Mouse (Mus musculus): ENCODE measurements around the gene 0610037L13Rik.

0610037L13Rik gene

DNA sequence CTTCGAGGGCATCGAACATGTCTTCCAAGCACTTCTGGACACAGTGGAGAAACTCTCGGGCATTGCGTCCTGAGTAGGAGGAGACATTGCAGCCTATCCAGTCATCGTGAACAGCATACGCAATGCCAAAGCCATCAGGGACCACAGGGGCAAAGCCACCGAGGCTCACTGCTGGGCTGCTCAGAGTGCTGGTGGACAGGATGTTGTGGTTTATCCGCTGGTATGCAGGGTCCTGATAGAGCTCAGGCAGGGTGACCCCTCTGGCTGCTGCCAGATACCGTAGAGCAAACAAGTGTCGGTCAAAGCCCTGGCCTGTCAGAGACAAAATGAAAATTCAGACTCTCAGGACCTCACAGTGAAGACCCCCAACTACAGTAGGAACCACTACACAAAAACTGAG, 14.6 kb downstream of the 0610037L13Rik start:
- in situ Hi-C loops (cut with MboI; ENCODE audit: unreplicated experiment in 2 of 2) = no loop called here

DNA sequence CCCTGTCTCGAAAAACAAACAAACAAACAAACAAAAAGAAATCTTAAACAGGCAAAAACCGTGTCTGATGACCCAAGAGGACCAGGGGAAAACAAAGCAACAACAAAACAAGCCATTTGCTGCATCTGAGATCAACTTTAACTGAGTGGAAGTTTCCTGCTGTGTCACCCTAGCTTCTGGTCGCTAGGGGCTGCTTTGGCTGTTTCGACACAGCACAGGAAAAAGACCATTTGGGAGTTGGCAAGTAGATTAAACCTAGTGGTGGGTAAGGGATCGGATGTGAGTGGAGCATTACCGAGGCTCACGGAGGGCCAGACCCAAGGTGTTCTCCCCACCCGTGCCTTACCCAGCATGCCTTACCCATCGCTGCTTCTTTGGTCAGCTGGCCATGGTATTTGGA, 16.9 kb downstream of the 0610037L13Rik start:
- in situ Hi-C loops (cut with MboI; ENCODE audit: unreplicated experiment in 2 of 2) = no loop called here

DNA sequence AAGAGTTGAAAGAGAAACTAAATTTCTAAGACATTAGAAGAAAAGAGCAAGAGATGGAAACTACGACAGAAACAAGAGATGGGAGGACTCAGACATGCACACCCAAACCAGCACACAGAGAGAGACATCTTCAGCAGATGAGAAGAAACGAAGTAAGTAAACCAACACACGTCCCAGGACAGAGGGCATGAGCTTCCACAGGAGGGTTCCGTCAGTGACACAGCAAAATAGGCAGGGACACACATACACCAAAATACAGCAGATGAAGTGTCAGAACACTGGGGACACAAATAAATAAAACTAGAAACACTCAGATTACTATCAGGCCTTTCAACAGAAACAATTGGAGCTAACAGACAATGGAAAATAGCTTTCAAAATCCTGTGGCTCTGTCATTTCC, 20.4 kb downstream of the 0610037L13Rik start:
- in situ Hi-C loops (cut with MboI; ENCODE audit: unreplicated experiment in 2 of 2) = no loop called here

DNA sequence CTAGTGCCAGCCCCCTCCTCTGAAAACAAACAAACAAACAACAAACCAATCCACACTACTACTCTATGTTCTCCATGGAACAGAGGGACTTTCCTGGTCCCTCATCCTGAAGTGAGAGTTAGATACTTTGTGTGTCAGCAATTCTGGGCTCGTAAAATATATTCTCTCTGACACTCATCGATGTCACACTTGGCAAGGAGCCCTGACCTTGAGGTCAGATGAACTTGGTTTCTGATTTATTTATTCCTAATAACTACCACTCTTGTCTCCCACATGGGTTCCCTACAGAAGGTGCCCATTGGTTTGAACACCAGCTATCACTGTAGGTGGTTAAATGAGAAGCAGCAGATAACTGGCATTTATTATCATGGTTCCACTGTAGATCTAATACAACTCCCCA, 30.7 kb downstream of the 0610037L13Rik start:
- in situ Hi-C loops (cut with MboI; ENCODE audit: unreplicated experiment in 2 of 2) = loop anchor here (10.0 kb wide), 3 partner anchors 194 to 704 kb away; no protein-coding TSS in a partner anchor

DNA sequence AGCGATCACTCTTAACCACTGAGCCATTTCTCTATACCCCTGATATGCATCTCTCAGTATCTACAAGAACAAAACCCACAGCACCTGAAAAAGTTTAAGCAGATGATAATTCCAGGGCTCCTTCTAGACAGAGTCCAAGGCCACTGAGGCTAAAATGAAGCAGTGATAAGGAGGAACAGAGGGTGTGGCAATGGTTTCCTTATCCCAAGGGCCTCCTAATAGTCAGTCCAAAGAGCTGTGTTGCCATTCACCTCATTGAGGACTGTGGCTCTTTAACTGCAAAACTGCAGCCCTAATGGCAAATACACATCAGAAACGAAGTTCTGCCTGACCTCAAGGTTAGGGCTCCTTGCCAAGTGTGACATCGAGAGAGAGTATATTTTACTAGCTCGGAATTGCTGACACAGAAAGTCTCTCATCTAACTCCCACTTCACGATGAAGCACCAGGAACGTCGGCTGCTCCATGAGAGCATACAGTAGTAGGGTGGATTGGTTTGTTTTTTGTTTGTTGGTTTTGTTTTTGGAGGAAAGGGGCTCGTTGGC, 31.6 kb downstream of the 0610037L13Rik start:
- in situ Hi-C loops (cut with MboI; ENCODE audit: unreplicated experiment in 2 of 2) = loop anchor here (10.0 kb wide), 3 partner anchors 194 to 704 kb away; no protein-coding TSS in a partner anchor

DNA sequence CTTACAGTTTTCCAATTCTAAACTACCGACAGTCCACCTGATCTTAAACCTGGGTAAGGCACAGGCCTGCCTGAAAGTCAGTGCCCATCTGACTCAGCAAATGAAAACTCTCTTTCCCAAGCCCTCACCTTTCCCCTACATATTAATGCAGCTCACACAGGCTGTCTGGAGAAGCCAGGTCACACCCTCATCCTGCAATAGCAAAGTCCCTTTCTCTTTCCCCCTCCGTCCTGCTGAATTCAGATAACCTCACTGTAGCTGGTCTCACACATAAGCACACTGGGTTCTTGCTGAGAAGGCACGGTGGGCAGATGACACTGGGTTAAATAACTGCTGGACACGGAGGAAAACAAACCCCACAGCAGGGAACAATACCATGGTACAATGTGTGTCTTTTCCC, 32.3 kb downstream of the 0610037L13Rik start:
- in situ Hi-C loops (cut with MboI; ENCODE audit: unreplicated experiment in 2 of 2) = loop anchor here (10.0 kb wide), 3 partner anchors 193 to 703 kb away; no protein-coding TSS in a partner anchor

DNA sequence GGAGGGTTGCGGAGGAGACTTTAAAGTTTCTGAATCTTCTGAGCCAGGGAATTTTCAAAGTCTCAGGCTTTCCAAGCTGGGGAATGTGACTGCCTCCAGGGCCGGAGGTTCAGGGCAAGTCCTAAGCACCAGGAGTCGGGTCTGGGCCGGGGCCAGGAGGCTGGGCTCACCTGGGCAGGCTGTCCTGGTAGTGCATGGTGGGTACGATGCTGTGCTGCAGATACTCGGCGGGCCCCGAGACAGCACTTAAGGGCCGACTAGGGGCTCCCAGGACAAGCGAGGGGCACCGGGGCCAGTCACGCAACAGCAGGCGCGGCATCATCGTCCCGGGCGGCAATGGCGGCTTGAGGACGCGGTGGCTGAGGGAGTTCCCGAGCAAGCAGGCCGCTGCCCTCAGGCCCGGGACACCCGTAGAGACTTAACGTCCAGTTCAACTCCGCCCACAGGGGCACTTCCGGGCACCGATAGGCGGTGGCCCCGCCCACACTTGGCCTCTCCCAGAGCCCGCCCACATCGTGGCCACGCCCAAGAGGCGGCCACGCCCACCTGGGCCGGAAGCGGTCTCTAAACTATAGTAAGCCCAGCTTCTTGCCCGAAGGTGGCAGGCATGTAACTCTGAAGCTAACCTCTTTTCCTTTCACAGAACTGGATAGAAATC, 33.7 kb downstream of the 0610037L13Rik start, which contains the start of gene Cpt2:
Cpt2 (minus strand) TSS at position 466 of the 658 bp plus-strand sequence.
- in situ Hi-C loops (cut with MboI; ENCODE audit: unreplicated experiment in 2 of 2) = loop anchor here (10.0 kb wide), 3 partner anchors 192 to 702 kb away; no protein-coding TSS in a partner anchor

DNA sequence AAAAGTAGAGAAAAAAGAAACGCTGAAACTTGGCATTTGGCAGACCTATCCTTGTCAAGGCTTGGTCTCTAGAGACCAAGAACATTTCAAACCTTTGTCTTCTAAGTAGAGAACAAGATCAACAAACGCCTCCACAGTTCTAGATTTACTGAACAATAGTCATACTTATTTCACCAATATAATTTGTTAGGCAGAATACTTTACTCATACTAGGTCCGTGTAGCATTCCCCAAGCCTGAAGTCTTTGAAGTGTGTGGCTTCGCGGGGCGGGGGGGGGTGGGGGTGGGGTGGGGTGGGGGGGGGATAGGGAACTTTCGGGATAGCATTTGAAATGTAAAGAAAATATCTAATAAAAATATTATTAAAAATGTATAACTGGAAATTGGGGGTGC, 34.2 kb downstream of the 0610037L13Rik start:
- in situ Hi-C loops (cut with MboI; ENCODE audit: unreplicated experiment in 2 of 2) = loop anchor here (10.0 kb wide), 3 partner anchors 191 to 701 kb away; no protein-coding TSS in a partner anchor

DNA sequence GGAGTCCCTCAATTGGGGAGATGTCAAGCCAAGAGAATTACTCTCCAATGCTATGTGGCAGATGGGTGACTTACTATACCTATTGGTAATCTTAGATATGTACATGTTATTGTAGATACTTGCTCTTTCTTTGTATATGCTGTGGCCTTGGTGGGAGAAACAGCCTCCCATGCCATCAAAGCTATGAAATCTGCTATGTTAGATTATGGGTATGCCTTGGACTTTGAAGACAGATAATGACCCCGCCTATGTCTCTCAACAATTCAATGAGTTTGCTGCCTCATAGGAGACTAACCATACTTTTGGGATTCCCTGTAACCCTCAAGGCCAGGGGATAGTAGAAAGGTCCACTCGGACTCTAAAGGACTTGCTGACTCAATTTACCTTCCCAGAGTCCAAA, 38.7 kb downstream of the 0610037L13Rik start:
- in situ Hi-C loops (cut with MboI; ENCODE audit: unreplicated experiment in 2 of 2) = loop anchor here (5.0 to 25.0 kb wide), 5 partner anchors 184 to 697 kb away; no protein-coding TSS in a partner anchor

DNA sequence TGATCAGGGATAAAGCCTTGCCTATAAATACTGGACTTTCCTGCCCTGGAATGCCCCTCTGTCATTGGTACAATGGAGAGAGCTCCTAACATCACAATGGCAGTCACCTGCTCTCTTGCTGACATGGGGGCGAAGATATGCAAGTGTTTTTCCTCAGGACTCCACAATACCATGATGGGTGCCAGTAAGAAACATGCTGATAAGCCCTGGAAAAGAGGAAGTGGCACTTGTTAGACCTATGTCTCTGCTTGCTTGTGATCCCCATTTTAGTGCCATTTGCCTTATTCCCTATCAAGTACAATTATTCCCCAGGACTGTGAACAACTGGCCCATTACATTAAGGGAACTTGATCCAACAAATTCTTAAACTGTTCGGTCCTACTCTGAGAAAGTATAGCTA, 39.1 kb downstream of the 0610037L13Rik start:
- in situ Hi-C loops (cut with MboI; ENCODE audit: unreplicated experiment in 2 of 2) = loop anchor here (5.0 to 25.0 kb wide), 5 partner anchors 184 to 696 kb away; no protein-coding TSS in a partner anchor

DNA sequence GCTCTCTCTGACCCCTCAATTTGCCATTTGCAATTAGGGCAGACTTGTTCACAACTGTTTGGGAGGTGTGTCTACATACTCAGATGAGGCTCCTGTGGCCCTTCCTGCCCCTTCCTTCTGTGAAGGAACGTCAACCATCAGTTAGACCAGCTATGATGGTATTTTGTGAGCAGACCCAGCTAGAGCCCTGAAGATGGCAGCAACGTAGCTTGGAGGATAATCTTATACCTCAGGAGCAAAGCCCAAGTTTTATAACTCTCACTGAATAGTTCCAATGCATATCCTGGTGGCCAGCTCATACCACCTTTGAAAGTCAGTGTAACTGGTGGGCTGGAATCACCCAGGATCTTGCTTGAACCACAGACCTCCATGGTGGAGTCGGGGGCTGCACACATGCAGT, 41.8 kb downstream of the 0610037L13Rik start:
- in situ Hi-C loops (cut with MboI; ENCODE audit: unreplicated experiment in 2 of 2) = loop anchor here (5.0 to 25.0 kb wide), 2 partner anchors 181 to 391 kb away; no protein-coding TSS in a partner anchor

DNA sequence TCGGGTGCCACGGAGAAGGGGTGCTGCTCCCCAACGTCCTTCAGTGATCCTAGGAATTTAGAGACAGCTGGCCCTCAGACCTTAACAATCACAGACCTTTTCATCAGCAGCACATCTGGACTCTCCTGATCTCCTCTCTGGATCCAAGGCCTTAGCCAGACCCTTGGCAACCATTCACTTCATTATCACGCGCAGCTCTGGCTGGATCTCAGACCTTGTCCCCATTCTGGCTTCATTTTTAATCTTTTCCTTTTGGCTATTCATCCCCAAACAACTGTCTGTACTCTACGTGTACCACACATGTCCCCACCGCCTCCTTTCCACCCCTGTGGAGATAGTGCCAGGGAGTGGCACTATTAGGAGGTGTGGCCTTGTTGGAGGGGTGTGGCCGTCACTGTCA, 43.6 kb downstream of the 0610037L13Rik start:
- in situ Hi-C loops (cut with MboI; ENCODE audit: unreplicated experiment in 2 of 2) = loop anchor here (5.0 to 25.0 kb wide), 2 partner anchors 179 to 389 kb away; no protein-coding TSS in a partner anchor

DNA sequence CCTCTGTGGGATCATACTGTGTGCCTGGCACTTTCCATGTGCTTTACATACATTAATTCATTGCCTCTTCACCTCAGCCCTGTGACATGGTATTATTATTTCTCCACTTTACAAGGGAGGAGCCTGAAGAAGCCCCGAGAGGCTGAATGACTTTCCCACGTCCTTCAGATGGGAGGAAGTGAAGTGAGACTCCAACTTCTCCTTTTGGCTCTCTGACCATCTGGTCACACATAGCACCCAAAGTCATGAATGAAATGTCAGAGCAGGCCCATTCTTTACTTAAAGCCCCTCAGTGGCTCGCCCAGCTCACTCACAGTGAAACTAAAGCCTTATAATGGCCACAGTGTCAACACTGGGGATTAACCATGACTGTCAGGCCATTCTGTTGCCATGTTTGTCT, 45.6 kb downstream of the 0610037L13Rik start:
- in situ Hi-C loops (cut with MboI; ENCODE audit: unreplicated experiment in 2 of 2) = loop anchor here in 1 of 2 experiments (25.0 kb wide), 1 partner anchor 177 kb away; no protein-coding TSS in a partner anchor

DNA sequence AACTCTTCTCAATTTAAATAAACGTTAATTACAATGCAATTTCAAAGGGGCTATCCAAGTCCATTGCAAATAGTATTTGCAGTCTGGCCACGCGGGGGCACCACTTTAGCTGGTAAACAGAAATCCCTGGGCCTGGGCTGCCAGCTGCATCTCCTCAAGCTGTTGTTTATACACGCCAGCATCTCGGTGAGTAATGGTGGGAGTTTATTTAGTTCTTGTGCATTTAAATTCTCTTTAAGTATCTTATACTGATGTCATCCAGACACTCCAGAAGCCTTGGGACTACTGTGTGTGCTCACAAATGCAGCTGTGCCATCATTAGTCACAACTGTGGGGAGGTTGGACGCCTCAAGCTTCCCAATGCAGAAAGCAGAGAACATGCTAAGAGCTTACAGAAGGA, 47.7 kb downstream of the 0610037L13Rik start:
- in situ Hi-C loops (cut with MboI; ENCODE audit: unreplicated experiment in 2 of 2) = loop anchor here in 1 of 2 experiments (25.0 kb wide), 1 partner anchor 175 kb away; no protein-coding TSS in a partner anchor

DNA sequence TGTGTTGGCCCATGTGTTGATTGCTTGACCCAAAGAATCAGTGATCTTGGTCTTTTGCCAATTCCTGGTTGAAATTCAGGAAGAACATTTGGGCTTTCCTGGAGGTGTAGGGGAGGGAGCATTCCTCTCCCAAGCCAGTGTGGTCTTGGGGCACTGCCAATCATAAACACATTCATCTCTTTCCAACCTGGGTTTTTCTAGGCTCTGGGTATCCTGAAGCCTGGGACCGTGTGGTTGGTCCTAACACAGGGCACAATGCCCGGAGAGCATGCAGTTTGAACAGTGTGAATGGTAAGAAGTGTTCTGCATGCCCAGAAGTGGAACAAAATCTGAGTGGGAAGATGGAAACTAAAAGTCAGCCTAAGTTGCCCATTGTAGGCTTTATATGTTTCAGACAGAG, 48.5 kb downstream of the 0610037L13Rik start:
- in situ Hi-C loops (cut with MboI; ENCODE audit: unreplicated experiment in 2 of 2) = loop anchor here in 1 of 2 experiments (25.0 kb wide), 1 partner anchor 174 kb away; no protein-coding TSS in a partner anchor

DNA sequence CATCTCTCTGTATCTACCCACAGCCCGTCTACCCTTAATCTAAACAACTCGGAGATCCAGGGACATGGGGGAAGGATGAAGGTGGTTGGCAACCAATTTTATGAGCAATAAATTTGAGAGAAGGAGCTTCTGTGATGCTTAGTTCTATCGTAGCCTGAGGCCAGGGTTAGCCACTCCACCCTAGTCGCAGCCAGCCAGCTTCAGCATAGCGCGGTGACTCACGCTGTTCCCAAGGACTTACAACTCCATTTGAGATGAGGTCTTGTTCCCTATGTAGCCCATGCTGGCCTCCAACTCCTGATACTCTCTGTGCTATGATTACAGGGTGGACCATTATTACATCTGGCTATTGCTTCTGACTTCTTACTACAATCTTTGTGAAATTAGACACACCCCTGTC, 53.1 kb downstream of the 0610037L13Rik start:
- in situ Hi-C loops (cut with MboI; ENCODE audit: unreplicated experiment in 2 of 2) = loop anchor here in 1 of 2 experiments (25.0 kb wide), 1 partner anchor 170 kb away; no protein-coding TSS in a partner anchor

DNA sequence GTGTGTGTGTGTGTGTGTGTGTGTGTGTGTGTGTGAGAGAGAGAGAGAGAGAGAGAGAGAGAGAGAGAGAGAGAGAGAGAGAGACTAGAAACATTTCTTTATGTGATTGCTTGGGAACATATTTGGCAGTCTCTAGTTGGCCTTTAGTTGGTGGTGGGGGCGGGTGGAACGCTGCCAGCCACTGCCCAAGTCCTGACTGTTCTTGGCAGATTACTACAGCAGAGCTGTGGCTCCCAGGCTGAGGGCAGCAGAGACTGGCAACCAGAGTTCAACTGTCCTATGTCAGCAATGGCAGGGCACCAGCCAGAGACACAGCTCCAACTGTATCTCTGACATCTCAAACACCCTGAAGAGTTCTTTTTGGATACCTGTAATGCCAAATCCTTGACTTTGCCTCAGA, 54.5 kb downstream of the 0610037L13Rik start:
- in situ Hi-C loops (cut with MboI; ENCODE audit: unreplicated experiment in 2 of 2) = loop anchor here in 1 of 2 experiments (25.0 kb wide), 1 partner anchor 168 kb away; no protein-coding TSS in a partner anchor
